Mouse (Mus musculus) neutrophil, adult 59 days (primary cell): ENCODE results near the gene Dnajc13. TPM values are rescaled to one million over a fixed set of nuclear protein-coding genes. Genes with fewer than 3 reads are reported as not detected.

ENCODE experiments used
- total RNA-seq, 2 experiments: library from RNA; stranded (reverse); gene quantifications; 1 replicate in 1 of 2; 2 replicates in 1 of 2; pipeline ENCODE4 v1.2.4; 2023

The Dnajc13 gene
- total RNA-seq = 10 to 100 TPM; 58.7 to 76.7 TPM

GRCm38 (mm10) chr9:104262823-104263352, at the start of gene Dnajc13:
Gene Dnajc13, minus strand, starts transcription at chr9:104262930.

GRCm38 (mm10) chr9:104126833-104127232, 135.9 kb downstream of the Dnajc13 start, which contains the start of gene Ackr4:
Gene Ackr4, minus strand, starts transcription at chr9:104126933.

Other genes with a start within 250 kb of the Dnajc13 start
- gene Gm28305, start 222.3 kb downstream of the Dnajc13 start, total RNA-seq = not detected
- 10 to 100 TPM; 17.9 to 19.5 TPM for gene Uba5, start 199.8 kb downstream of the Dnajc13 start, total RNA-seq
- gene Acad11, start 199.6 kb downstream of the Dnajc13 start, total RNA-seq = 10 to 100 TPM; 17.2 to 20.0 TPM
- gene Ackr4, start 136.0 kb downstream of the Dnajc13 start, total RNA-seq = not detected
- 10 to 100 TPM; 71.8 to 84.6 TPM for gene Acpp, start 74.8 kb upstream of the Dnajc13 start, total RNA-seq